Mouse (Mus musculus) midbrain, postnatal 0 days (tissue): ENCODE data around the gene Mrps35. TPM values are rescaled to one million over a fixed set of nuclear protein-coding genes. Genes with fewer than 3 reads are reported as not detected.

Experiments used
- ATAC-seq: fragments of 200-750 bp; cut with Nextera tagmentation; 2 replicates; pipeline ENCODE4 v1.8.0; 2017; ENCODE audit warnings: moderate number of reproducible peaks, mild to moderate bottlenecking, moderate TSS enrichment, moderate library complexity; ENCODE audit not compliant: low FRiP score
- DNase-seq: peaks from one replicate; pipeline ENCODE4 v3.0.0-alpha.2; 2015; ENCODE audit warnings: low spot score
- H3K27ac ChIP-seq: fragments of 300-500 bp; sonication (generic); 2 replicates; pipeline ENCODE4 v1.5.1; 2014; ENCODE audit warnings: low read depth, mild to moderate bottlenecking, low read length, mixed read lengths
- H3K27me3 ChIP-seq: fragments of 300-500 bp; sonication (generic); 2 replicates; pipeline ENCODE4 v1.6.1; 2014; ENCODE audit warnings: low read length, control low read depth, mixed read lengths; ENCODE audit not compliant: insufficient read depth
- H3K36me3 ChIP-seq: fragments of 300-500 bp; sonication (generic); 2 replicates; pipeline ENCODE4 v1.6.1; 2014; ENCODE audit warnings: low read length, control low read depth, mixed read lengths; ENCODE audit not compliant: insufficient read depth
- H3K4me1 ChIP-seq: fragments of 300-500 bp; sonication (generic); 2 replicates; pipeline ENCODE4 v1.6.1; 2014; ENCODE audit warnings: mild to moderate bottlenecking, control low read depth, antibody characterized with exemption, low read length, mixed read lengths; ENCODE audit not compliant: insufficient read depth
- H3K4me2 ChIP-seq: fragments of 300-500 bp; sonication (generic); 2 replicates; pipeline ENCODE4 v1.6.1; 2014; ENCODE audit warnings: low read depth, mild to moderate bottlenecking, low read length, mixed read lengths; ENCODE audit not compliant: poor library complexity, severe bottlenecking
- H3K4me3 ChIP-seq: fragments of 300-500 bp; sonication (generic); 2 replicates; pipeline ENCODE4 v1.5.1; 2014; ENCODE audit warnings: low read depth, mild to moderate bottlenecking, low read length, moderate library complexity
- H3K9ac ChIP-seq: fragments of 300-500 bp; sonication (generic); replicated peaks from 2 replicates; pipeline ENCODE4 v1.6.1; 2014; ENCODE audit warnings: mild to moderate bottlenecking, low read length, moderate library complexity, mixed read lengths; ENCODE audit not compliant: poor library complexity, severe bottlenecking
- H3K9me3 ChIP-seq: fragments of 300-500 bp; sonication (generic); 2 replicates; pipeline ENCODE4 v1.6.1; 2016; ENCODE audit warnings: low read length, control low read depth
- CTCF ChIP-seq: IDR thresholded peaks from 2 replicates; pipeline ENCODE4 v1.5.1; 2016; ENCODE audit warnings: antibody characterized with exemption, mild to moderate bottlenecking
- WGBS: fragments of 180-500 bp; shearing (Covaris S2); extraction: QIAGEN DNeasy Blood & Tissue Kit; methylation state at CpG from one replicate; pipeline ENCODE4 v1.1.7; 2014; 5-methylcytosine and 5-hydroxymethylcytosine counted together
- polyA plus RNA-seq: library from polyadenylated mRNA; unstranded; fragments of >200 nt; fragmentation: Nextera tagmentation; extraction: Ambion mirVana; gene quantifications from 2 replicates; pipeline ENCODE4 v1.2.1, GENCODE M21; 2015
- total RNA-seq: library from RNA; depleted of rRNA; stranded (reverse); fragments of >200 nt; gene quantifications from 2 replicates; pipeline ENCODE4 v1.2.3, GENCODE M21; 2014

The Mrps35 gene
- total and polyA plus RNA-seq, 2 experiments from 2014 or later: 8.9 to 61.0 TPM

DNA sequence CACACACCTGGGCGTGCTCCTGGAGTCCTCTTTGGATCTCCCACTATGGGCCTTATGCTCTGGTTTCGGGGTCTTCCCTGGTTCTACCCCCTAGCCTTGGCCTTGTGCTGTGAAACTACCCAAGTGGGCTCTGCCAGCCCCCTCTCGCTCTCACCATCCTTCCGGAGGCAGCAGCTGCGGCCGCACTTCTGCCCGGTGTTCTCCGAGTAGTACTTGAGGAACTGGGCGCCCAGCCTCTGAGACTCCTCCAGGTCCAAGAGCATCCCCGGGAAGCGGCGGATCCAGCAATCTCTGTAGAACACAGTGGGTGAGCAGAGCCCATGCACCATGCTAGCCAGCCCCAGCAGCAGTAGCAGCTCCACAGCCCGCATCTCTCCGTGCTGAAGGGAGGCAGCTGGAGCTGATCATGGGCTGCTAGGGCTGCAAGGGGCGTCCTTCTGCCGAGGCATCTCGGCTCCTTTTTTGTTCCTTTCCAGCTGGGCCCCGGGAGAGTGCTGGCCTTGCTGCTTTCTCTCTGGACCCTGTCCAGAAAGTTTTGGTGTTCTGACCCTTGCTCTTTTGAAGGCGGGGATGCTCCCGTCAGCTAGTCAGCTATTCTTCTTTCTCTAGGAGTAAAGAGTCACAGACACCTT is 44.1 kb downstream of the Mrps35 start, which contains the start of gene Mansc4:
TSS of gene Mansc4 (minus strand) at position 439 of the 632 bp plus-strand sequence.
- no peaks in the 10 kb centered on the region for H3K9me3 ChIP-seq
- no peaks in the 10 kb centered on the region for H3K27me3 ChIP-seq
- no peak within 1 kb of the TSS for H3K27ac ChIP-seq
- peak within 1 kb of the TSS; percentile 49 for H3K4me2 ChIP-seq
- no peaks in the 10 kb centered on the region for H3K36me3 ChIP-seq
- ATAC-seq (no peak), DNase-seq (peak; percentile 21)
- H3K9ac ChIP-seq: peak within 1 kb of the TSS; percentile 45; the same call in 1 of the 2 replicates
- TF ChIP-seq CTCF: no peak
- peak within 1 kb of the TSS; percentile 23; the same call in 1 of the 2 replicates for H3K4me3 ChIP-seq
- no peaks in the 10 kb centered on the region for H3K4me1 ChIP-seq
- 4% methylated on average over 20 of the region's 20 CpGs for WGBS

DNA sequence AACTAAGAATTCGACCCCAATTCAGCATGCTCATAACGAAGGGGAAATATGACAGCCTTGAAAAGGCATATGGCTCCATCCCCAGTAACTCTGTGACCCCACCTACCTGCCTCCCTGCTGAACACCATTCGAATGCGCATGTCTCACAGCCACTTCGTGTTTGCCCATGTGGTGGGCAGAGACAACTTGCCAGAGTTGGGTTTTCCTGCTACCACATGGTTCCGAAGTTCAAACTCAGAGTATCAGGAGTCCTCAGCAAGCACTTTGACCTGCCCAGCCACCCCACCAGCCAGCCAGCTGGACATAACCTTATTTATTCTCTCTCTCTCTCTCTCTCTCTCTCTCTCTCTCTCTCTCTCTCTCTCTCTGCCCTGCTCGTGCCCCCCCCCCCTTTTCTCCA is 45.2 kb downstream of the Mrps35 start:
- WGBS: 61% methylated on average over 6 of the region's 7 CpGs
- ATAC-seq: no peak

GRCm38 (mm10) chr6:147088517-147088916 is 46.0 kb downstream of the Mrps35 start:
- Histone ChIP-seq H3K9ac (no peak overlapping the region), H3K4me1 (0 out of 2 replicates have a peak, but pooled peaks cover 7% of the 10 kb centered on the region), H3K4me2 (no peak overlapping the region), H3K27me3 (no peaks in the 10 kb centered on the region), H3K27ac (no peak overlapping the region), H3K4me3 (no peak overlapping the region), H3K9me3 (no peaks in the 10 kb centered on the region), H3K36me3 (no peaks in the 10 kb centered on the region)
- DNase-seq (no peak), ATAC-seq (no peak)
- TF ChIP-seq CTCF: no peak
- 80% methylated on average over 3 of the region's 3 CpGs for WGBS

More for the DNA sequence above, 45.2 kb downstream of the Mrps35 start:
- no peak overlapping the region for H3K4me3 ChIP-seq
- H3K27ac ChIP-seq: no peak overlapping the region
- no peak overlapping the region for H3K9ac ChIP-seq
- no peak for TF ChIP-seq CTCF
- H3K36me3 ChIP-seq: no peaks in the 10 kb centered on the region
- no peaks in the 10 kb centered on the region for H3K9me3 ChIP-seq
- no peak for DNase-seq
- no peaks in the 10 kb centered on the region for H3K27me3 ChIP-seq
- no peak overlapping the region for H3K4me2 ChIP-seq
- H3K4me1 ChIP-seq: 0 out of 2 replicates have a peak, but pooled peaks cover 4% of the 10 kb centered on the region

- H3K4me1 ChIP-seq: peaks cover 7% of the 10 kb centered on the region; the same call in 1 of the 2 replicates
- H3K4me2 ChIP-seq: peak overlapping the region; percentile 98
- H3K27me3 ChIP-seq: no peaks in the 10 kb centered on the region
- ATAC-seq: no peak
- H3K36me3 ChIP-seq: no peaks in the 10 kb centered on the region
- H3K9me3 ChIP-seq: no peaks in the 10 kb centered on the region
- no peak for TF ChIP-seq CTCF
- H3K4me3 ChIP-seq: peak overlapping the region; percentile 83; the same call in 1 of the 2 replicates
- H3K27ac ChIP-seq: 0 out of 2 replicates have a peak overlapping the region, but pooled peaks have one; percentile 94
- 60% methylated on average over 5 of the region's 5 CpGs for WGBS
- no peak overlapping the region for H3K9ac ChIP-seq
- peak; percentile 28 for DNase-seq
Observed at GRCm38 (mm10) chr6:147090191-147090590, 47.6 kb downstream of the Mrps35 start.

DNA sequence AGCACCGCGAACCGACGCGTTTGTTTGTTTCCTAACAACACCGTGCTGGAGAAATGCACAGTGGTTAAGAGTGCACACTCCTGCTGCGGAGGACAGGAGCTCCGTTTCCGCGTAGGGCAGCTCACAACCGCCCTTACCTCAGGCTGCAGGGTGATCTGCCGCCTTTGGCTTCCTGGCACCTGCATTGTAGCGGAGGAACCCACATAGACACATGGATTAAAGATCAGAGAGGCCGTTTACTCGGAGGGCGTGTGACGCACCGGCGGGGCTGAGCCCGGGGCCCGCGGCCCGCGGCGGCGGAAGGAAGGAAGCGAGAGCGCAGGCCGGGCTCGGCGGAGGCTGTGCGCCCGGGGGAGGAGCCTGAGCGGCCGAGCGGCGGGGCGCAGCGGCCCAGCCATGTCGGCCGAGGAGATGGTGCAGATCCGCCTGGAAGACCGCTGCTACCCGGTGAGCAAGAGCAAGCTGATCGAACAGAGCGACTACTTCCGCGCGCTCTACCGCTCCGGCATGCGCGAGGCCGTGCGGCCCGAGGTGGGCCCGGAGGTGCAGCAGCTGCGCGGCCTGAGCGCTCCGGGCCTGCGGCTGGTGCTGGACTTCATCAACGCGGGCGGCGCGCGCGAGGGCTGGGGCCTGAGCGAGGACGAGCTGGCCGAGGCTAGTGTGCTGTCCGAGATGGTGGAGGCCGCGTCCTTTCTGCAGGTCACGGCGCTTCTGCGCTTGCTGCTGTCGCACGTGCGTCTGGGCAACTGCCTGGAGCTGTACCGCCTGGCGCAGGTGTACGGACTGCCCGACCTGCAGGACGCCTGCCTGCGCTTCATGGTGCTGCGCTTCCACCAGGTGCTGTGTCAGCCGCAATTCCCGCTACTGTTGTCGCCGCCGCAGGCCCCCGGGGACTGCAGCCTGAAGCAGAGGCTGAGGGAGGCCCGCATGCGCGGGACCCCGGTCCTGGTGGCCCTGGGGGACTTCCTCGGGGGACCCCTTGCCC is 48.9 kb downstream of the Mrps35 start, which contains the start of gene Klhl42:
TSS of gene Klhl42 (plus strand) at position 244 of the 985 bp plus-strand sequence.
- peak within 1 kb of the TSS; percentile 98 for H3K4me2 ChIP-seq
- peak within 1 kb of the TSS; percentile 94 for H3K27ac ChIP-seq
- no peak for TF ChIP-seq CTCF
- peak within 1 kb of the TSS; percentile 83 for H3K4me3 ChIP-seq
- H3K9ac ChIP-seq: peak within 1 kb of the TSS; percentile 96
- under 1% methylated on average over 81 of the region's 99 CpGs for WGBS
- DNase-seq (peak; percentile 70), ATAC-seq (peak; percentile 86)
- no peaks in the 10 kb centered on the region for H3K27me3 ChIP-seq
- peaks cover 7% of the 10 kb centered on the region; the same call in 1 of the 2 replicates for H3K4me1 ChIP-seq
- no peaks in the 10 kb centered on the region for H3K9me3 ChIP-seq
- H3K36me3 ChIP-seq: no peaks in the 10 kb centered on the region
